Mouse (Mus musculus) myocyte (in vitro differentiated cells): ENCODE measurements around the gene Tchhl1. TPM values are rescaled to one million over a fixed set of nuclear protein-coding genes. Genes with fewer than 3 reads are reported as not detected.

Experiments used
- H3K27me3 ChIP-seq: one replicate; pipeline ENCODE4 v1.6.1; 2011; ENCODE audit not compliant: control insufficient read depth, insufficient read depth, insufficient read length
- H3K36me3 ChIP-seq: one replicate; pipeline ENCODE4 v1.6.1; 2011; ENCODE audit not compliant: control insufficient read depth, insufficient read depth
- H3K4me2 ChIP-seq: one replicate; pipeline ENCODE4 v1.6.1; 2011; ENCODE audit warnings: low read depth, control low read depth
- H3K4me3 ChIP-seq: one replicate; pipeline ENCODE4 v1.5.1; 2011; ENCODE audit warnings: mild to moderate bottlenecking, control low read depth, moderate library complexity
- H3K79me2 ChIP-seq: one replicate; pipeline ENCODE4 v1.6.1; 2011; ENCODE audit not compliant: control insufficient read depth, insufficient read depth
- H3ac ChIP-seq: one replicate; pipeline ENCODE4 v1.6.1; 2011; ENCODE audit not compliant: control insufficient read depth, insufficient read length
- CEBPB ChIP-seq: IDR thresholded peaks from 2 replicates; pipeline ENCODE4 v1.6.1; 2011; ENCODE audit warnings: mild to moderate bottlenecking, moderate library complexity; ENCODE audit not compliant: poor library complexity, insufficient read depth, severe bottlenecking
- E2F4 ChIP-seq: IDR thresholded peaks from one replicate; pipeline ENCODE4 v1.6.1; 2011; ENCODE audit warnings: mild to moderate bottlenecking, control low read depth, moderate library complexity; ENCODE audit not compliant: insufficient read depth
- MAX ChIP-seq: IDR thresholded peaks from one replicate; pipeline ENCODE4 v1.6.1; 2011; ENCODE audit warnings: low read depth, mild to moderate bottlenecking, control low read depth
- MYOD1 ChIP-seq, 3 experiments: IDR thresholded peaks; one replicate each; pipeline ENCODE4 v1.6.1; 2011; ENCODE audit warnings: control low read depth in 2 of 3, low read depth in 2 of 3, mild to moderate bottlenecking in 2 of 3, moderate library complexity in 1 of 3; ENCODE audit not compliant: insufficient read length in 2 of 3, control insufficient read depth in 1 of 3
- MYOG ChIP-seq, 3 experiments: IDR thresholded peaks; one replicate each; pipeline ENCODE4 v1.6.1; 2011; ENCODE audit warnings: control low read depth in 2 of 3, low read depth in 2 of 3, mild to moderate bottlenecking in 2 of 3; ENCODE audit not compliant: insufficient read length in 2 of 3, control insufficient read depth in 1 of 3, insufficient read depth in 1 of 3
- POLR2A ChIP-seq: IDR thresholded peaks from one replicate; pipeline ENCODE4 v1.6.1; 2011; ENCODE audit warnings: low read depth, mild to moderate bottlenecking, control low read depth, moderate library complexity; ENCODE audit not compliant: insufficient read length
- POLR2AphosphoS2 ChIP-seq: IDR thresholded peaks from one replicate; pipeline ENCODE4 v1.6.1; 2011; ENCODE audit warnings: low read depth, control low read depth; ENCODE audit not compliant: insufficient read length
- REST ChIP-seq: IDR thresholded peaks from one replicate; pipeline ENCODE4 v1.6.1; 2011; ENCODE audit warnings: mild to moderate bottlenecking, control low read depth, moderate library complexity; ENCODE audit not compliant: insufficient read depth, insufficient read length
- SRF ChIP-seq: IDR thresholded peaks from one replicate; pipeline ENCODE4 v1.6.1; 2011; ENCODE audit warnings: low read depth; ENCODE audit not compliant: control insufficient read depth, insufficient read length
- TCF12 ChIP-seq: IDR thresholded peaks from one replicate; pipeline ENCODE4 v1.6.1; 2011; ENCODE audit warnings: mild to moderate bottlenecking, control low read depth; ENCODE audit not compliant: poor library complexity, insufficient read depth, severe bottlenecking
- TCF3 ChIP-seq: IDR thresholded peaks from one replicate; pipeline ENCODE4 v1.6.1; 2011; ENCODE audit warnings: low read depth, control low read depth; ENCODE audit not compliant: insufficient read length
- USF1 ChIP-seq: IDR thresholded peaks from one replicate; pipeline ENCODE4 v1.6.1; 2011; ENCODE audit warnings: low read depth, mild to moderate bottlenecking, control low read depth, moderate library complexity
- polyA plus RNA-seq: library from polyadenylated mRNA; unstranded; fragments of >200 nt; fragmentation: generic; extraction: Trizol; gene quantifications from one replicate; pipeline ENCODE4 v1.2.1, GENCODE M21; 2012; ENCODE audit warnings: missing spikeins

Gene Tchhl1
- polyA plus RNA-seq, 1 experiment: not detected

GRCm38 (mm10) chr3:93466556-93466955 is 2.0 kb upstream of the Tchhl1 start:
- no peak overlapping the region for H3ac ChIP-seq
- H3K79me2 ChIP-seq: no peaks in the 10 kb centered on the region
- H3K4me3 ChIP-seq: no peak overlapping the region
- H3K4me2 ChIP-seq: no peak overlapping the region
- H3K27me3 ChIP-seq: peaks cover 8% of the 10 kb centered on the region
- no peak for TF ChIP-seq E2F4
- no peak for TF ChIP-seq MAX
- TF ChIP-seq TCF12: no peak
- TF ChIP-seq TCF3: no peak
- no peak for TF ChIP-seq REST
- TF ChIP-seq POLR2AphosphoS2: no peak
- TF ChIP-seq MYOG (IDR thresholded peaks at IDR 0.05; ENCODE audit: control insufficient read depth in 1 of 3, insufficient read depth in 1 of 3, insufficient read length in 2 of 3, low read depth in 2 of 3): no peak
- no peak for TF ChIP-seq CEBPB
- no peaks in the 10 kb centered on the region for H3K36me3 ChIP-seq

- H3K27me3 ChIP-seq: peaks cover 8% of the 10 kb centered on the region
Measured at GRCm38 (mm10) chr3:93467130-93467529, 1.4 kb upstream of the Tchhl1 start.

DNA sequence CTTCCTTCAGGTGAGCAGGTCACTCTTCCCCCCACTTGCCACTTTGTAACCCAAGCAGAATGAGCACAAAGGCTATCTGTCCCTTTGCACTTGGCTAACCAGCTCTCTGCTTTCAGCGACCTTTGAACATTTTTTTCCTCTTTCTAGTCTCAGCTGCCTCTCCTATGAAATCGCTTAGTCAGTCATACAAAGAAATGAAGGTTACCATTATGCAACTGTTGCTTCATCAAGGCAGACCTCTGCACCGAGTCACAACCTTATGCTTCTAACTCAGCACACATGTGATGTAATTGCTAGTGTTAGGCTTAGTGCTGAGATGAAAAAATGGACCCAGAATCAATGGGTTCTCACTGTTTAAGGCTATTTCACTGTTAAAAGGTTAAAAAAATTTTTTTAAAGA is 1.1 kb downstream of the Tchhl1 start:
- H3K4me2 ChIP-seq: no peak overlapping the region
- peaks cover 8% of the 10 kb centered on the region for H3K27me3 ChIP-seq
- no peaks in the 10 kb centered on the region for H3K79me2 ChIP-seq
- H3K36me3 ChIP-seq: no peaks in the 10 kb centered on the region
- H3K4me3 ChIP-seq: no peak overlapping the region
- TF ChIP-seq MYOG (IDR thresholded peaks at IDR 0.05; ENCODE audit: control insufficient read depth in 1 of 3, insufficient read depth in 1 of 3, insufficient read length in 2 of 3, low read depth in 2 of 3) (no peak), CEBPB (no peak), TCF3 (no peak), MAX (no peak), USF1 (no peak), TCF12 (no peak), SRF (no peak), POLR2AphosphoS2 (no peak), MYOD1 (IDR thresholded peaks at IDR 0.05; ENCODE audit: control insufficient read depth in 1 of 3, insufficient read length in 2 of 3, low read depth in 2 of 3) (no peak), E2F4 (no peak), POLR2A (no peak), REST (no peak)
- H3ac ChIP-seq: no peak overlapping the region

More at GRCm38 (mm10) chr3:93467130-93467529, 1.4 kb upstream of the Tchhl1 start:
- H3ac ChIP-seq: no peak overlapping the region
- no peak overlapping the region for H3K4me3 ChIP-seq
- TF ChIP-seq CEBPB (no peak), TCF3 (no peak), E2F4 (no peak), POLR2A (no peak), MAX (no peak), REST (no peak), MYOD1 (IDR thresholded peaks at IDR 0.05; ENCODE audit: control insufficient read depth in 1 of 3, insufficient read length in 2 of 3, low read depth in 2 of 3) (no peak), POLR2AphosphoS2 (no peak), SRF (no peak), MYOG (IDR thresholded peaks at IDR 0.05; ENCODE audit: control insufficient read depth in 1 of 3, insufficient read depth in 1 of 3, insufficient read length in 2 of 3, low read depth in 2 of 3) (no peak)
- H3K79me2 ChIP-seq: no peaks in the 10 kb centered on the region
- H3K4me2 ChIP-seq: no peak overlapping the region
- no peaks in the 10 kb centered on the region for H3K36me3 ChIP-seq

DNA sequence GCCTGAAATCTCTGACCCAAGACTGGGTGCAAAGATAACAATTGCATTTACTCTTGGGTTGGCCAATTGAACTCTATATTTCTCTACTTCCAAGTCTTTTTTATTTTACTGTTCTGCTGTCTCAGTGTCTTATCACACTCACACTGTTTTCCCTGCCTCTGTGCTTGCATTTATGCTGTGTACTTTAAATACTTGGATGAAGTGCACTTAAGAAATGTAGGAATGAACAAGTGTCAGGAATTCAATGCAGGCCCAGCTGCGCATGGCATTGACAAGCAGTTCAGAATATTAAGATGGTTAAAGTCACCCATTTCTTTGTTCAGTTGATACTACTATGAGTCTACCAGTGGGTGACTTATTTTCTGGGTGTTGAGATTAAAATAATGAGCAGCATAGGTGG is 11.5 kb downstream of the Tchhl1 start:
- Histone ChIP-seq H3K79me2 (no peaks in the 10 kb centered on the region), H3K36me3 (no peaks in the 10 kb centered on the region), H3ac (no peak overlapping the region), H3K27me3 (no peaks in the 10 kb centered on the region), H3K4me3 (no peak overlapping the region), H3K4me2 (no peak overlapping the region)
- TF ChIP-seq E2F4: no peak
- TF ChIP-seq MYOD1 (IDR thresholded peaks at IDR 0.05; ENCODE audit: control insufficient read depth in 1 of 3, insufficient read length in 2 of 3, low read depth in 2 of 3): no peak
- TF ChIP-seq REST: no peak
- TF ChIP-seq USF1: no peak
- no peak for TF ChIP-seq TCF3
- no peak for TF ChIP-seq POLR2A
- no peak for TF ChIP-seq MYOG (IDR thresholded peaks at IDR 0.05; ENCODE audit: control insufficient read depth in 1 of 3, insufficient read depth in 1 of 3, insufficient read length in 2 of 3, low read depth in 2 of 3)
- no peak for TF ChIP-seq MAX
- TF ChIP-seq SRF: no peak

DNA sequence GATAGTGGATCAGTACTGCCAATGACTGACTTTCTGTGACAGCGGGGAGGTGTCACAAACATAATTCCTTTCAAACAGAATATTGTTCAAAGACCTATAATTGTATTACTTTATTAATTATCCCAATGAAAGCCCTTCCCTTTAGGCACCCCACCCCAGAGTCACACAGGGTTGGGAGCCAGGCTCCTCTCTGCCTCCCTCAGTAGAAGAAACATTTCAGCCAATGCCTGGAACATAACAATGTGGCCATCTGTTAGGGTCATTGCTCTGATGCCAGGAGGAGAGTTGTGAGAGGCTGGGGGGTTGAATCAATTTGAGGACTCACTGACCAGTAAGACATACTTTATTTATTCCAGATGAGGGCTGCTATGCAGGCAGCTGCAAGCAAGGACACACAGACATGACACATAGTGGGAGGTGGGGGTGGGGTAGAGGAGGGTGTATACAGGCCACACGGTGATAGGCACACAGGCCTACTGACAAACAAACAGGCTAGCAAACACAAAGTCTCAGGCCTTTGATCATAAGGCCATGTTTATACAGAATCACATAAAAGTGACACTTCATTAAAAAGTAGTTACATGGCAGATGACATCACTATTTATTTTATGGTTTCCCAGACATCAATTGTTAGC is 13.5 kb downstream of the Tchhl1 start:
- TF ChIP-seq TCF3: no peak
- TF ChIP-seq POLR2AphosphoS2: no peak
- no peak for TF ChIP-seq SRF
- TF ChIP-seq USF1: no peak
- no peak for TF ChIP-seq MAX
- TF ChIP-seq REST: no peak
- TF ChIP-seq POLR2A: no peak
- no peak for TF ChIP-seq CEBPB
- no peak for TF ChIP-seq E2F4
- TF ChIP-seq TCF12: no peak
- no peak for TF ChIP-seq MYOG (IDR thresholded peaks at IDR 0.05; ENCODE audit: control insufficient read depth in 1 of 3, insufficient read depth in 1 of 3, insufficient read length in 2 of 3, low read depth in 2 of 3)
- no peak for TF ChIP-seq MYOD1 (IDR thresholded peaks at IDR 0.05; ENCODE audit: control insufficient read depth in 1 of 3, insufficient read length in 2 of 3, low read depth in 2 of 3)
- Histone ChIP-seq H3K4me2 (no peak overlapping the region), H3ac (no peak overlapping the region)

More for the DNA sequence above, 13.5 kb downstream of the Tchhl1 start:
- Histone ChIP-seq H3K27me3 (no peaks in the 10 kb centered on the region), H3K79me2 (no peaks in the 10 kb centered on the region), H3K4me3 (no peak overlapping the region), H3K36me3 (no peaks in the 10 kb centered on the region)
